Mouse (Mus musculus) heart, embryonic 13.5 days (tissue): ENCODE measurements around the gene Ccdc121. TPM values are rescaled to one million over a fixed set of nuclear protein-coding genes. Genes with fewer than 3 reads are reported as not detected.
"Not testable (repeated sequence)": the region's sequence is repeated elsewhere in the genome, so short reads cannot be mapped to it uniquely, and the experiment has no call there.

Experiments
- ATAC-seq: fragments of 200-750 bp; cut with Nextera tagmentation; 2 replicates; pipeline ENCODE4 v1.8.0; 2017; ENCODE audit warnings: moderate TSS enrichment; ENCODE audit not compliant: insufficient number of reproducible peaks, low FRiP score, low TSS enrichment; ENCODE audit errors: extremely low read depth
- H3K27ac ChIP-seq: fragments of 300-500 bp; sonication (generic); replicated peaks from 2 replicates; pipeline ENCODE4 v1.5.1; 2015; ENCODE audit warnings: moderate library complexity, mild to moderate bottlenecking, inconsistent platforms
- H3K27me3 ChIP-seq: fragments of 300-500 bp; sonication (generic); replicated peaks from 2 replicates; pipeline ENCODE4 v1.6.1; 2015; ENCODE audit warnings: mild to moderate bottlenecking, inconsistent platforms
- H3K36me3 ChIP-seq: fragments of 300-500 bp; sonication (generic); 2 replicates; pipeline ENCODE4 v1.6.1; 2015; ENCODE audit warnings: mild to moderate bottlenecking, inconsistent platforms
- H3K4me1 ChIP-seq: fragments of 300-500 bp; sonication (generic); 2 replicates; pipeline ENCODE4 v1.6.1; 2015; ENCODE audit warnings: inconsistent platforms
- H3K4me2 ChIP-seq: fragments of 300-500 bp; sonication (generic); 2 replicates; pipeline ENCODE4 v1.6.1; 2015; ENCODE audit warnings: inconsistent platforms, mild to moderate bottlenecking, moderate library complexity
- H3K4me3 ChIP-seq: fragments of 300-500 bp; sonication (generic); 2 replicates; pipeline ENCODE4 v1.5.1; 2015; ENCODE audit warnings: moderate library complexity, mild to moderate bottlenecking, inconsistent platforms
- H3K9ac ChIP-seq: fragments of 300-500 bp; sonication (generic); 2 replicates; pipeline ENCODE4 v1.6.1; 2015; ENCODE audit warnings: inconsistent platforms, mild to moderate bottlenecking, moderate library complexity
- H3K9me3 ChIP-seq: fragments of 300-500 bp; sonication (generic); 2 replicates; pipeline ENCODE4 v1.6.1; 2016; ENCODE audit warnings: inconsistent platforms
- WGBS: fragments of 180-500 bp; shearing (Covaris S2); methylation state at CpG from one replicate; pipeline ENCODE4 v1.1.7; 2015; ENCODE audit warnings: mixed read lengths; 5-methylcytosine and 5-hydroxymethylcytosine counted together
- polyA plus RNA-seq: library from polyadenylated mRNA; unstranded; fragments of >200 nt; fragmentation: Nextera tagmentation; extraction: Ambion mirVana; gene quantifications from 2 replicates; pipeline ENCODE4 v1.2.1, GENCODE M21; 2015

Ccdc121 gene
- polyA plus RNA-seq, 1 experiment from 2014 or later: 0.20 TPM

DNA sequence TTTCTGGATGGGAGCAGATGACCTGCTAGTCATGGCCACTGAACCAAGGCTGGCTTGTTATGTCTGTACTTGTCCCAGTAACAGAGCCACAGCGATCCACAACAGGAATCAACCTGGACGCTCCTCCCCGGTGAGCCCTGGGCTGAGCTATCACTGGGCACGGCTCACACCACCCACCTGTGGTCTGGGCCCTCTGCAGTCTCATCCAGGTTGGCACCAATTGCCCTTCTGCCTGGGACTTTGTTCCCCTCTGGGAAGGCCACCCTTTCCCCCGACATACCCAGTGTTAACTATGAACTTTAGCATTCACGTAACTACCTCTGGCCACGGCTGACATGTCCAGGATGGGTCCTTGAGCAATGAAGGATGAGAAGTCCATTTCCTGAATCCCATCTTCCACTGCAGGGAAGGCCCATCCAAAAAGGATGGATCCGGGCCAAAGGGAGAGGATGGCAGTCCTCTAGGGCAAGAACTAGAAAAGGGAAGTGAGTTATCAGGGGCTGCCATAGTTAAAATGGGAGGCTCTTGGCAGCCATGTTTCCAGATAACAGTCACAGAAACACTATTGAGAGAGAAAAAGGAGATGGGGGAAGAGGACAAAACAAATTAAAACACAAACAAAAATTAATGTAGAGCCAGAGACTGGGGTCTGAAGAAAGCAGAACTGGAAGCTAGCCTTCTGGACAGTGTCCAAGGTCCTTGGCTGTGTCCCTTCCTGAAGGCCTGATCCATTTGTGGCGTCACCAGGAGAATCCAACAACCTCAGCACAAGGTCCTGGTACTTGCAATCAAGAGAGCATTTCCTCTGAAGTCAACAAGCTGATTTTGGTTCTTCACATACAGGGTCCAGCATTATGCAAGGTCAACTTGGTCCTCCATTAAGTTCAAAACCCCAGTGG, 26.6 kb upstream of the Ccdc121 start:
- no peak for ATAC-seq
- Histone ChIP-seq H3K9ac (no peak overlapping the region), H3K27ac (no peak overlapping the region), H3K9me3 (no peaks in the 10 kb centered on the region), H3K4me1 (peaks cover 34% of the 10 kb centered on the region), H3K36me3 (no peaks in the 10 kb centered on the region), H3K27me3 (no peaks in the 10 kb centered on the region), H3K4me3 (no peak overlapping the region), H3K4me2 (no peak overlapping the region)
- whole genome bisulfite sequencing: 84% methylated on average over 9 of the region's 9 CpGs

GRCm38 (mm10) chr1:181535165-181535873, 24.1 kb upstream of the Ccdc121 start:
- WGBS: 38% methylated on average over 10 of the region's 10 CpGs
- Histone ChIP-seq H3K9ac (no peak overlapping the region), H3K9me3 (no peaks in the 10 kb centered on the region), H3K36me3 (no peaks in the 10 kb centered on the region), H3K4me1 (peaks cover 37% of the 10 kb centered on the region), H3K4me3 (no peak overlapping the region), H3K27me3 (no peaks in the 10 kb centered on the region), H3K27ac (peak overlapping the region; percentile 56), H3K4me2 (no peak overlapping the region)
- ATAC-seq: peak; percentile 32; the same call in 1 of the 2 replicates

- 0 out of 2 replicates have a peak overlapping the region, but pooled peaks have one; percentile 39 for H3K27ac ChIP-seq
- WGBS: 54% methylated on average over 4 of the region's 4 CpGs
- H3K4me1 ChIP-seq: peaks cover 18% of the 10 kb centered on the region
- H3K27me3 ChIP-seq: no peaks in the 10 kb centered on the region
- H3K9ac ChIP-seq: no peak overlapping the region
- H3K9me3 ChIP-seq: no peaks in the 10 kb centered on the region
- H3K4me3 ChIP-seq: no peak overlapping the region
- 0 out of 2 replicates have a peak, but pooled peaks have one; percentile 59 for ATAC-seq
- no peak overlapping the region for H3K4me2 ChIP-seq
- H3K36me3 ChIP-seq: no peaks in the 10 kb centered on the region
Measured at GRCm38 (mm10) chr1:181529368-181529767, 18.1 kb upstream of the Ccdc121 start.

- Histone ChIP-seq H3K4me2 (no peak overlapping the region), H3K9ac (no peak overlapping the region), H3K36me3 (no peaks in the 10 kb centered on the region), H3K9me3 (no peaks in the 10 kb centered on the region), H3K4me1 (peaks cover 13% of the 10 kb centered on the region), H3K4me3 (no peak overlapping the region), H3K27me3 (no peaks in the 10 kb centered on the region), H3K27ac (no peak overlapping the region)
- no peak for ATAC-seq
- 60% methylated on average over 5 of the region's 5 CpGs for WGBS
Measured at GRCm38 (mm10) chr1:181525996-181526395, 14.7 kb upstream of the Ccdc121 start.

- Histone ChIP-seq H3K27me3 (no peaks in the 10 kb centered on the region), H3K4me2 (no peak overlapping the region), H3K4me3 (no peak overlapping the region), H3K27ac (no peak overlapping the region), H3K9me3 (no peaks in the 10 kb centered on the region), H3K9ac (no peak overlapping the region), H3K4me1 (peaks cover 5% of the 10 kb centered on the region; the same call in 1 of the 2 replicates), H3K36me3 (no peaks in the 10 kb centered on the region)
- WGBS: 49% methylated on average over 5 of the region's 5 CpGs
- ATAC-seq: no peak
Measured at GRCm38 (mm10) chr1:181523831-181524230, 12.6 kb upstream of the Ccdc121 start.

GRCm38 (mm10) chr1:181521401-181522091, 10.3 kb upstream of the Ccdc121 start:
- H3K4me3 ChIP-seq: no peak overlapping the region
- H3K4me2 ChIP-seq: no peak overlapping the region
- ATAC-seq: no peak
- 71% methylated on average over 11 of the region's 11 CpGs for WGBS
- H3K9ac ChIP-seq: no peak overlapping the region
- no peak overlapping the region for H3K27ac ChIP-seq
- H3K9me3 ChIP-seq: no peaks in the 10 kb centered on the region
- no peaks in the 10 kb centered on the region for H3K27me3 ChIP-seq
- peaks cover 7% of the 10 kb centered on the region; the same call in 1 of the 2 replicates for H3K4me1 ChIP-seq
- H3K36me3 ChIP-seq: no peaks in the 10 kb centered on the region

DNA sequence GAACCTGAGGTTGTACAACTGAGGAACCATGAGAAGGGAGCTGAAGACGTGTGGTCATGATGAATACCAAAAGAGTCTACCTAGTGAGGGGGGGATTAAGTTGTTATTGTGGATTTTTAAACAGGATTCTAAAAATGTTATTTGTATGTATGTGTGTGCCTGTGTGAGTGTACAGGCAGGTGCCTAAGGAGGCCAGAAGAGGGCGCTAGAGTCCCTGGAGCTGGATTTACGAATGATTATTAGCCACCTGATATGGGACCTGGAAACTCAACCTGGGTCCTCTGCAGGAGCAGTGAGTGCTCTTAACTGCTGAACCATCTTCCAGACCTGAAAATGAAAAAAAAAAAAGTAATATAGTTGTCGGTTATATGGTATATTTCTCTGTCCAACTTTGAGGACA, 7.9 kb upstream of the Ccdc121 start:
- Histone ChIP-seq H3K4me1 (peaks cover 7% of the 10 kb centered on the region; the same call in 1 of the 2 replicates), H3K27me3 (no peaks in the 10 kb centered on the region), H3K36me3 (no peaks in the 10 kb centered on the region), H3K9me3 (no peaks in the 10 kb centered on the region), H3K4me3 (no peak overlapping the region), H3K9ac (no peak overlapping the region), H3K4me2 (no peak overlapping the region), H3K27ac (no peak overlapping the region)
- WGBS: 70% methylated on average over 4 of the region's 4 CpGs
- ATAC-seq: no peak

GRCm38 (mm10) chr1:181518046-181518445, 6.8 kb upstream of the Ccdc121 start:
- Histone ChIP-seq H3K4me1 (0 out of 2 replicates have a peak, but pooled peaks cover 4% of the 10 kb centered on the region), H3K9ac (no peak overlapping the region), H3K4me3 (no peak overlapping the region), H3K9me3 (no peaks in the 10 kb centered on the region), H3K27ac (no peak overlapping the region), H3K4me2 (no peak overlapping the region), H3K27me3 (no peaks in the 10 kb centered on the region), H3K36me3 (no peaks in the 10 kb centered on the region)
- 72% methylated on average over 9 of the region's 9 CpGs for WGBS
- no peak for ATAC-seq

DNA sequence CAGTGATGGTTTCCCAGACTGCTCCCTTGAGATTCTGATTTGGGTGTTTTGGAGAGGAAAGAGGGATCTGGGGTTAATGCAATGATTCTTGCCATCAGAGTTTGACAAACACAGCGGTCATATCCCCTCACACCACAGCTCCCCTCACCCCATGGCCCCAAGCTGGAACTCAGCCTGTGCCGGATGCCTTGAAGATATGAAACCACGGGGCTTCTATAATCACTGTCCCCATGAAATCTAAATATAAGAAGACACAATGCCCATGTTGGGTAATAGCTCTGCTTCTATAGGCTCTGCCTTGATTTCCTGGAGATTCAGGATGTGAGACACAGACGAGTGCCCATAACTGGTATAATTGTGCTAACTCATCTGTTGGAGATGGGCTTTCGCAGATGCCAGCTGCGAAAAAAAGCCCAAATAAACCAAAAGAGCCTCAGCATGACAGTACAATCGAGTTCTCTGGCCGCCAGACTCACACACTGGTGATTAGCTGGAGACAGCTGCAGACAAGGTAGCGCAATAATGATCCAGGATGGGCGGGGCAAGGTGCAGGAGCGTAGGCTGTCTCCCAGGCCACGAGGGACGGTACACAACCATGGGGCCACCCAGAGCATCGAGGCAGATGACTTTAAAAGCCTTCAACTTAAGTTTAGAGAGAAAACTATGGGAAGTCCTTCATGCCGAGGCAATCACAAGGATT, 1.3 kb upstream of the Ccdc121 start:
- Histone ChIP-seq H3K4me2 (no peak overlapping the region), H3K27me3 (no peaks in the 10 kb centered on the region), H3K9ac (no peak overlapping the region), H3K36me3 (no peaks in the 10 kb centered on the region), H3K4me1 (0 out of 2 replicates have a peak, but pooled peaks cover 8% of the 10 kb centered on the region), H3K4me3 (no peak overlapping the region), H3K27ac (no peak overlapping the region), H3K9me3 (no peaks in the 10 kb centered on the region)
- ATAC-seq: no peak
- WGBS: 70% methylated on average over 15 of the region's 15 CpGs

- peak overlapping the region; percentile 34 for H3K4me2 ChIP-seq
Measured at GRCm38 (mm10) chr1:181510855-181511254, 396 bp downstream of the Ccdc121 start.

More at GRCm38 (mm10) chr1:181510855-181511254, 396 bp downstream of the Ccdc121 start:
- not testable (repeated sequence) for H3K36me3 ChIP-seq, H3K4me1 ChIP-seq, H3K9ac ChIP-seq, H3K9me3 ChIP-seq, ATAC-seq, H3K27me3 ChIP-seq, H3K27ac ChIP-seq, H3K4me3 ChIP-seq
- WGBS: 52% methylated on average over 11 of the region's 11 CpGs
